Comparison of ENCODE assay signal across 32 mouse cellular contexts in genomic region chr9:110541988-110542387, GRCm38 (mm10). TPM values are rescaled to one million over a fixed set of nuclear protein-coding genes. Genes with fewer than 3 reads are reported as not detected.
DNase-seq lines count a peak whose midpoint lies in the region; ATAC-seq lines count a peak whose summit lies in the region.
"Had no signal": no experiment of that assay in that cellular context is flagged by ENCODE, and none has a peak within 500 bp of the region (broad histone marks: within the 10 kb centered on the region; RNA-seq: fewer than 3 reads in every experiment).

No protein-coding gene starts in this region.

- peak; percentile 63 for ATAC-seq in megakaryocyte progenitor cell, adult 5-6 weeks (replicated peaks; ENCODE audit: poor library complexity)
- no peak for ATAC-seq in midbrain, embryonic 11.5 days (ENCODE audit: low FRiP score)
- ATAC-seq: CD4-positive, CD25-positive, alpha-beta regulatory T cell, adult 4 months; forebrain, embryonic 13.5 days; forebrain, embryonic 16.5 days; hindbrain, postnatal 0 days; inflammation-experienced regulatory T-cells, adult 6 months; intestine, embryonic 16.5 days; Patski had no signal

- H3K4me2 ChIP-seq in midbrain, embryonic 11.5 days = no peak overlapping the region
- H3K4me2 ChIP-seq: embryonic facial prominence, embryonic 13.5 days; forebrain, embryonic 13.5 days; heart, embryonic 12.5 days; heart, embryonic 15.5 days; hindbrain, embryonic 14.5 days had no signal

- no peaks in the 10 kb centered on the region for H3K9me3 ChIP-seq in midbrain, embryonic 11.5 days (ENCODE audit: control insufficient read depth, low read length)
- H3K9me3 ChIP-seq: embryonic facial prominence, embryonic 10.5 days; embryonic facial prominence, embryonic 13.5 days; forebrain, embryonic 13.5 days; heart, embryonic 12.5 days; heart, embryonic 15.5 days had no signal

- intact Hi-C loops in heart, postnatal 25 days (cut with DNase I) = no loop called here

- H3K4me1 ChIP-seq in midbrain, embryonic 11.5 days (ENCODE audit: control insufficient read depth, insufficient read depth, low read length) = no peaks in the 10 kb centered on the region
- H3K4me1 ChIP-seq: embryonic facial prominence, embryonic 10.5 days; forebrain, embryonic 13.5 days had no signal

- H3K27me3 ChIP-seq in midbrain, embryonic 11.5 days (ENCODE audit: control insufficient read depth, insufficient read depth, low read length) = no peaks in the 10 kb centered on the region
- H3K27me3 ChIP-seq: embryonic facial prominence, embryonic 13.5 days; forebrain, embryonic 13.5 days; heart, embryonic 12.5 days; heart, embryonic 15.5 days; Patski had no signal

- 92% methylated on average over 4 of the region's 4 CpGs for WGBS in midbrain, embryonic 11.5 days

- DNase-seq in heart, adult 11 months = peak; percentile 40
- DNase-seq in heart, postnatal 25 days (ENCODE audit: low spot score) = no peak
- DNase-seq in 416B (ENCODE audit: low read depth) (peak; percentile 43), MEL-GATA-1-ER (ENCODE audit: extremely low read depth, low read depth) (peak; percentile 12)
- DNase-seq in midbrain, embryonic 11.5 days (ENCODE audit: low spot score, missing footprints) = no peak
- DNase-seq in frontal cortex, postnatal 25 days (ENCODE audit: low spot score in 2 of 2) = no peak
- no peak for DNase-seq in embryo, embryonic 9.5 days (ENCODE audit: extremely low spot score)
- DNase-seq: adrenal gland, postnatal 10 days; adrenal gland, postnatal 36 days; B cell, adult 2 months; cerebellum, adult 11-12 months; cerebellum, adult 8-10 months; cerebellum, postnatal 10 days; gastrocnemius, adult 2 months; gastrocnemius, postnatal 14 days; heart, adult 18-20 months; heart, postnatal 10 days; heart, postnatal 4 days had no signal

- H3K27ac ChIP-seq in midbrain, embryonic 11.5 days (ENCODE audit: low read depth, low read length) = no peak overlapping the region
- H3K27ac ChIP-seq: embryonic facial prominence, embryonic 10.5 days; embryonic facial prominence, embryonic 13.5 days; forebrain, embryonic 13.5 days; gastrocnemius, adult 2 months; heart, embryonic 15.5 days; hindbrain, embryonic 14.5 days; hindbrain, postnatal 0 days had no signal

- no peak overlapping the region for H3K4me3 ChIP-seq in midbrain, embryonic 11.5 days (ENCODE audit: low read depth, low read length)
- H3K4me3 ChIP-seq: embryonic facial prominence, embryonic 10.5 days; embryonic facial prominence, embryonic 13.5 days; erythroblast, embryonic 14.5 days; forebrain, embryonic 13.5 days; gastrocnemius, adult 2 months; heart, embryonic 12.5 days; heart, embryonic 15.5 days had no signal

- H3K9ac ChIP-seq in midbrain, embryonic 11.5 days (ENCODE audit: low read length) = no peak overlapping the region
- H3K9ac ChIP-seq: embryonic facial prominence, embryonic 13.5 days; forebrain, embryonic 13.5 days; heart, embryonic 12.5 days; heart, embryonic 15.5 days; hindbrain, embryonic 14.5 days had no signal

- H3K36me3 ChIP-seq in midbrain, embryonic 11.5 days (ENCODE audit: control insufficient read depth, insufficient read depth, low read length) = no peaks in the 10 kb centered on the region
- H3K36me3 ChIP-seq: heart, embryonic 15.5 days had no signal

RNA-seq across cellular contexts. Expression of gene Setd2, which starts 9.6 kb away (rescaled TPM):
- total RNA-seq in heart, postnatal 25 days (2021) = 10 to 100 TPM; 38.0 to 49.8 TPM
- total RNA-seq in megakaryocyte progenitor cell, adult 5-6 weeks (2015) = 139 and 161 TPM in 2 replicates
- 113 and 160 TPM in 2 replicates for total RNA-seq in megakaryocyte progenitor cell, adult 5-6 weeks (2017)
- 49.1 and 54.5 TPM in 2 replicates for polyA plus RNA-seq in midbrain, embryonic 11.5 days (2014; fragmentation: Nextera tagmentation; extraction: Ambion mirVana)

Comparison
In these comparisons a context has a peak if more than half of its experiments do, and no peak if none do; other contexts are left out.
1. DNase-seq: peak in heart, adult 11 months (single experiment), 416B (single experiment) and MEL-GATA-1-ER (single experiment); none in heart, postnatal 25 days (single experiment), midbrain, embryonic 11.5 days (single experiment), frontal cortex, postnatal 25 days (0 of 2) and embryo, embryonic 9.5 days (single experiment).